Mouse (Mus musculus) E14TG2a.4 (cell line): ENCODE data around the gene Rnase10.

Experiments
- CTCF ChIP-seq: conservative IDR thresholded peaks from 2 replicates; pipeline ENCODE4 v1.5.1; 2014; ENCODE audit warnings: low read length
- NANOG ChIP-seq: IDR thresholded peaks from 2 replicates; pipeline ENCODE4 v1.6.1; 2014; ENCODE audit warnings: borderline replicate concordance, low read length, mixed read lengths
- POU5F1 ChIP-seq: IDR thresholded peaks from 2 replicates; pipeline ENCODE4 v1.6.1; 2014; ENCODE audit warnings: low read length, borderline replicate concordance

DNA sequence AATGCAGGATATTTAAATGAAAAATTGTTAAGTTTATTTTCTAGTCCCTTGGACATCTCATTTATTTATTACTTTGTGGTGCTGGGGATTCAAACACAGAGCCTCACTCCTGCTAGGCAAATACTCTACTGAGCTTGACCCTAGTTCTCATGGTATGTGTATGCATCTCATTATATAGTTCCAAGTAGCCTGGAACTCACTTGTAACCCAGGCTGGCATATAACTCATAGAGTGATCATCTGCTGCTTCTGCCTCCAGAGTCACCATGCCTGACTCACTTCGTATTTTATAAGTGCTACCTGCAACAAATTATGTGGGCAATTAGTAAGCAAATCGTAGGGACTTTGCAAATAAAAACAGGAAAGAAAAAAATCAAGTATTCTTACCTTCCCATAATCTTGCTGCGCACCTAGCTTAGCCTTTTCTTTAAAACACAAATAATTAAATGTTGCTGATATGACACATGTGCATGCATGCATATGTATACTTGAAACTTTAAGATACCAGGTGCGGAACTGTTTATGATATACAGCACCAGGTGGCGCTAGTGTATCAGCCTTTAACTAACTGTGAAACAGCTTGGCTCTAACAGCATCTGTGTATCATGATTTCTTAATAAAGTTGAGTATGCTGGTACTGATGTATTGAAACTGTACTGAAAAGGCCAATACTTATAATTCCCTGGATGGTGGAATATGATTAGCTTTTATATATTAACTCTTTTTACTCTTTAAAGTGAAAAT, 19.0 kb downstream of the Rnase10 start:
- peak; percentile 43 for TF ChIP-seq CTCF
- no peak for TF ChIP-seq POU5F1
- no peak for TF ChIP-seq NANOG
